Mouse (Mus musculus): Measurements from ENCODE around the gene Gm11554.
"Not testable (repeated sequence)": the region's sequence is repeated elsewhere in the genome, so short reads cannot be mapped to it uniquely, and the experiment has no call there.

DNA sequence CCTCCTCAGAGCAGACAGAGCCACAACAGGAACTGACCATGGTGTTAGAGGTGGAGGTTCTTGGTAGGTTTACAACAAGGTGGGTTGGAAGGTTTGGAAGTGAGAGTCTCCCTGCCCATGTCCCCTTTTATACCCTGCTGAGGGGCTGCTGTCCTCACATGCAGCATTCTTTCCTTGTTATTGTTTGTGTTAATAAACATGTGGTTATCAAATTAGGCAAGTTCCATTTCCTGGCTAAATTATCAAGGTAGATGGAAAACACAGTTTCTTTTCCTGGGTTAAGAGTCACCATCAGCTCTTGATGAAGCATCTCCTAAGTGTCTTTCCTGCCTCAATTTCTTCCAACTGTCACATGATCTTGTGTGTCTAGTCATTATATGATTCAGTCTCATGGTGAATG lies 31.4 kb downstream of the Gm11554 start, which contains the start of gene Gm11595:
- TF ChIP-seq CTCF (IDR thresholded peaks at IDR 0.05; ENCODE audit: low read depth, low read length); POLR2A (IDR thresholded peaks at IDR 0.05; ENCODE audit: borderline replicate concordance, low read depth, low read length): not testable (repeated sequence)

Data from bone marrow macrophage, adult 2 months (primary cell).